Mouse (Mus musculus) intestine, embryonic 15.5 days (tissue): ENCODE data around the gene Atp6v1g1. TPM values are rescaled to one million over a fixed set of nuclear protein-coding genes. Genes with fewer than 3 reads are reported as not detected.

Experiments used
- ATAC-seq: fragments of 200-750 bp; cut with Nextera tagmentation; 2 replicates; pipeline ENCODE4 v1.8.0; 2017; ENCODE audit warnings: moderate TSS enrichment, moderate library complexity
- H3K27ac ChIP-seq: fragments of 300-500 bp; sonication (generic); 2 replicates; pipeline ENCODE4 v1.5.1; 2015; ENCODE audit warnings: mild to moderate bottlenecking, inconsistent platforms
- H3K27me3 ChIP-seq: fragments of 300-500 bp; sonication (generic); replicated peaks from 2 replicates; pipeline ENCODE4 v1.6.1; 2015; ENCODE audit warnings: inconsistent platforms
- H3K36me3 ChIP-seq: fragments of 300-500 bp; sonication (generic); 2 replicates; pipeline ENCODE4 v1.6.1; 2015; ENCODE audit warnings: inconsistent platforms
- H3K4me1 ChIP-seq: fragments of 300-500 bp; sonication (generic); replicated peaks from 2 replicates; pipeline ENCODE4 v1.6.1; 2015; ENCODE audit warnings: inconsistent platforms
- H3K4me2 ChIP-seq: fragments of 300-500 bp; sonication (generic); replicated peaks from 2 replicates; pipeline ENCODE4 v1.6.1; 2015; ENCODE audit warnings: mild to moderate bottlenecking, inconsistent platforms
- H3K4me3 ChIP-seq: fragments of 300-500 bp; sonication (generic); replicated peaks from 2 replicates; pipeline ENCODE4 v1.5.1; 2015; ENCODE audit warnings: inconsistent platforms
- H3K9ac ChIP-seq: fragments of 300-500 bp; sonication (generic); 2 replicates; pipeline ENCODE4 v1.6.1; 2015; ENCODE audit warnings: inconsistent platforms
- H3K9me3 ChIP-seq: fragments of 300-500 bp; sonication (generic); 2 replicates; pipeline ENCODE4 v1.6.1; 2016; ENCODE audit warnings: inconsistent platforms
- WGBS: fragments of 180-500 bp; shearing (Covaris S2); methylation state at CpG from one replicate; pipeline ENCODE4 v1.1.7; 2015; 5-methylcytosine and 5-hydroxymethylcytosine counted together
- polyA plus RNA-seq: library from polyadenylated mRNA; unstranded; fragments of >200 nt; fragmentation: Nextera tagmentation; extraction: Ambion mirVana; gene quantifications from 2 replicates; pipeline ENCODE4 v1.2.1, GENCODE M21; 2015

Atp6v1g1 gene
- polyA plus RNA-seq, result 288 and 316 TPM in 2 replicates

- Histone ChIP-seq H3K9ac (peak within 1 kb of the TSS; percentile 96), H3K9me3 (no peaks in the 10 kb centered on the region), H3K27me3 (no peaks in the 10 kb centered on the region), H3K4me2 (peak within 1 kb of the TSS; percentile 59), H3K4me3 (peak within 1 kb of the TSS; percentile 85), H3K27ac (peak within 1 kb of the TSS; percentile 78), H3K36me3 (peaks cover 8% of the 10 kb centered on the region), H3K4me1 (peaks cover 15% of the 10 kb centered on the region)
- WGBS, result 0% methylated on average over 56 of the region's 57 CpGs
- peak; percentile 96 for ATAC-seq
Measured at GRCm38 (mm10) chr4:63544494-63545230, at the start of gene Atp6v1g1. Atp6v1g1 (plus strand) TSS chr4:63544772.

DNA sequence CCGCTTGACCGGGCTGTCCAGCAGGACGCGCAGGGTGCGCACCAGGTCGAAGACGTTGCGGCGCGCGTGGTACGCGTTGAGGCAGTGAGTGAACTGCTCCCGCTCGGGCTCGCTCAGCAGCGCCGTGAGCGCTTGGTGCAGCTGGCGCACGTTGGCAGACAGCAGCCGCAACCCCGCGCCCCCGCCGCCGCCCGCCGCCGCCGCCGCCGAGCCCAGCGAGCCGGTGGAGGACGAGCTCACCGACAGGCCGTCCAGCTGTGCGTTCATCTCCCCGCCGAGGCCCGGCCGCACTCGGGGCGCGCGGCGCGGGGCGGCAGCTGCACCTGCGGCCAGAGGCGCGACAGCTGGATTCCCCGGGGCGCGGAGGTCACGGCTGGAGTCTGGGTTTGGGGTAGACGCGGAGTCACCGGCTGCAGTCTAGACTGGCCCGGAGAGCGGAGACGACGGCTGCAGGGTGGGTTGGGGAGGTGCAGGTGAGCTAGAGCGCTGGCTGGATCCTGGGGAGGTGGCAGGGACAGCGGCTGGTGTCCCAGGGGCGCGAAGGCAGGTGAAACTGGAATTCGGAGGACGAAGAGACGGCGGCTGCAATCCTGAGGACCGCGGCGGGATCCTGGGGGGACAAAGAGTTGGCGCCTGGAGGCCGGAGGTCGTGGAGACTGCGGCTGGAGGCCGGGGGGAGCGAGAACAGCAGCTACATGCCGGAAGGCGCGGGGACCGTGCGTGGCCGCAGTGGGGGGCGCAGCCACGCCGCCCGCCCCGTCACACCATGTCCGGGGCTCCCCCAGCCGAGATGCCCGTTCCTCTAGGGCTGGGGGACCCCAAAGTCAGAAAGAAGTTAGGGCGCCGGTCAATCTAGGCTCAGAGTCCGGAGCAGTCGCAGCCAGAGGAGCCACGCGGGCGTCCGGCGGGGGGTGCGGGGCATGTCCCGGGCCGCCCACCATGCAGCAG is 49.3 kb upstream of the Atp6v1g1 start:
- peak overlapping the region; percentile 92 for H3K4me2 ChIP-seq
- peaks cover 18% of the 10 kb centered on the region for H3K4me1 ChIP-seq
- no peak overlapping the region for H3K27ac ChIP-seq
- under 1% methylated on average over 104 of the region's 107 CpGs for WGBS
- peaks cover 12% of the 10 kb centered on the region for H3K27me3 ChIP-seq
- H3K9ac ChIP-seq, result peak overlapping the region; percentile 68
- H3K36me3 ChIP-seq, result no peaks in the 10 kb centered on the region
- H3K9me3 ChIP-seq, result no peaks in the 10 kb centered on the region
- H3K4me3 ChIP-seq, result peak overlapping the region; percentile 64
- ATAC-seq, result peak; percentile 76

DNA sequence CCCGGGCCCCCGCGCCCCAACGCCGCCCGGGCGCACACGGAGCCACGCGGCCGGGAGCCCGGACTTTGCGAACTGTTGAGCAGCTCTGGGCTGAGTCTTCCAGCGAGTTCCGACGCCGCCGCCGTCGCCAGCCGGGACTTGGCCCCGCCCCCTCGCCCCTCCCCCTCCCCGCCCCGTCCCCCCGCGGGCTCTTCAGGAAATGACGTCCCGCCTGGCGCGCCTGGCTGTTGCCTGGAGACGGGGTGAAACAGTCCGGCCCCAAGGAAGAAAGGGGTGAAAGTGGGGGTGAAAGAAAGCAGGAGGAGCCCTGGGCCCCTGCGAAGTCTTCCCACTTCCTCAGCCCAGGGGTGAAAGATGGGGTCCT is 48.7 kb upstream of the Atp6v1g1 start, which contains the start of gene Whrn:
Whrn (minus strand) TSS at position 77 of the 364 bp plus-strand sequence.
- peaks cover 12% of the 10 kb centered on the region for H3K27me3 ChIP-seq
- H3K4me1 ChIP-seq, result peaks cover 18% of the 10 kb centered on the region
- H3K4me2 ChIP-seq, result peak within 1 kb of the TSS; percentile 92
- no peaks in the 10 kb centered on the region for H3K9me3 ChIP-seq
- H3K4me3 ChIP-seq, result peak within 1 kb of the TSS; percentile 64
- no peak within 1 kb of the TSS for H3K27ac ChIP-seq
- peak within 1 kb of the TSS; percentile 68 for H3K9ac ChIP-seq
- ATAC-seq, result peak; percentile 87
- whole genome bisulfite sequencing, result 0% methylated on average over 34 of the region's 34 CpGs
- no peaks in the 10 kb centered on the region for H3K36me3 ChIP-seq

GRCm38 (mm10) chr4:63496312-63496711 is 48.3 kb upstream of the Atp6v1g1 start:
- H3K36me3 ChIP-seq, result no peaks in the 10 kb centered on the region
- H3K4me1 ChIP-seq, result peaks cover 18% of the 10 kb centered on the region
- H3K27me3 ChIP-seq, result peaks cover 12% of the 10 kb centered on the region
- no peak overlapping the region for H3K27ac ChIP-seq
- H3K9ac ChIP-seq, result peak overlapping the region; percentile 68
- H3K9me3 ChIP-seq, result no peaks in the 10 kb centered on the region
- ATAC-seq, result peak; percentile 37
- peak overlapping the region; percentile 64 for H3K4me3 ChIP-seq
- 11% methylated on average over 6 of the region's 6 CpGs for WGBS
- H3K4me2 ChIP-seq, result peak overlapping the region; percentile 92

GRCm38 (mm10) chr4:63498346-63498745 is 46.2 kb upstream of the Atp6v1g1 start:
- H3K4me2 ChIP-seq, result no peak overlapping the region
- no peak overlapping the region for H3K27ac ChIP-seq
- H3K4me3 ChIP-seq, result no peak overlapping the region
- ATAC-seq, result no peak
- H3K4me1 ChIP-seq, result peaks cover 18% of the 10 kb centered on the region
- no peaks in the 10 kb centered on the region for H3K9me3 ChIP-seq
- WGBS, result 30% methylated on average over 3 of the region's 3 CpGs
- H3K27me3 ChIP-seq, result peaks cover 12% of the 10 kb centered on the region
- H3K36me3 ChIP-seq, result no peaks in the 10 kb centered on the region
- no peak overlapping the region for H3K9ac ChIP-seq

GRCm38 (mm10) chr4:63501050-63501449 is 43.5 kb upstream of the Atp6v1g1 start:
- ATAC-seq, result no peak
- WGBS, result 61% methylated on average over 5 of the region's 5 CpGs
- H3K4me3 ChIP-seq, result no peak overlapping the region

GRCm38 (mm10) chr4:63503949-63504348 is 40.6 kb upstream of the Atp6v1g1 start:
- Histone ChIP-seq H3K4me2 (no peak overlapping the region), H3K27me3 (no peaks in the 10 kb centered on the region), H3K9me3 (no peaks in the 10 kb centered on the region), H3K27ac (no peak overlapping the region), H3K36me3 (no peaks in the 10 kb centered on the region), H3K4me3 (no peak overlapping the region), H3K4me1 (no peaks in the 10 kb centered on the region), H3K9ac (no peak overlapping the region)
- WGBS, result 73% methylated on average over 5 of the region's 5 CpGs
- ATAC-seq, result no peak

More at GRCm38 (mm10) chr4:63501050-63501449, 43.5 kb upstream of the Atp6v1g1 start:
- no peaks in the 10 kb centered on the region for H3K9me3 ChIP-seq
- no peak overlapping the region for H3K9ac ChIP-seq
- H3K4me2 ChIP-seq, result no peak overlapping the region
- H3K36me3 ChIP-seq, result no peaks in the 10 kb centered on the region
- 0 out of 2 replicates have a peak, but pooled peaks cover 4% of the 10 kb centered on the region for H3K4me1 ChIP-seq
- no peak overlapping the region for H3K27ac ChIP-seq
- no peaks in the 10 kb centered on the region for H3K27me3 ChIP-seq

- no peak for ATAC-seq
- H3K4me2 ChIP-seq, result no peak overlapping the region
- no peaks in the 10 kb centered on the region for H3K4me1 ChIP-seq
- no peaks in the 10 kb centered on the region for H3K27me3 ChIP-seq
- H3K36me3 ChIP-seq, result no peaks in the 10 kb centered on the region
- no peaks in the 10 kb centered on the region for H3K9me3 ChIP-seq
- no peak overlapping the region for H3K9ac ChIP-seq
- H3K4me3 ChIP-seq, result no peak overlapping the region
- no peak overlapping the region for H3K27ac ChIP-seq
- 75% methylated on average over 5 of the region's 5 CpGs for WGBS
Measured at GRCm38 (mm10) chr4:63507478-63507877, 37.1 kb upstream of the Atp6v1g1 start.

- Histone ChIP-seq H3K9me3 (no peaks in the 10 kb centered on the region), H3K4me3 (no peak overlapping the region), H3K4me1 (no peaks in the 10 kb centered on the region), H3K9ac (no peak overlapping the region), H3K27me3 (no peaks in the 10 kb centered on the region), H3K36me3 (no peaks in the 10 kb centered on the region), H3K4me2 (no peak overlapping the region), H3K27ac (no peak overlapping the region)
- WGBS, result 28% methylated on average over 4 of the region's 4 CpGs
- no peak for ATAC-seq
Measured at GRCm38 (mm10) chr4:63508232-63508631, 36.3 kb upstream of the Atp6v1g1 start.

GRCm38 (mm10) chr4:63512921-63513320 is 31.7 kb upstream of the Atp6v1g1 start:
- ATAC-seq, result no peak
- Histone ChIP-seq H3K9ac (no peak overlapping the region), H3K9me3 (no peaks in the 10 kb centered on the region), H3K27me3 (no peaks in the 10 kb centered on the region), H3K4me1 (no peaks in the 10 kb centered on the region), H3K36me3 (no peaks in the 10 kb centered on the region), H3K27ac (no peak overlapping the region), H3K4me3 (no peak overlapping the region), H3K4me2 (no peak overlapping the region)
- 89% methylated on average over 2 of the region's 2 CpGs for WGBS

DNA sequence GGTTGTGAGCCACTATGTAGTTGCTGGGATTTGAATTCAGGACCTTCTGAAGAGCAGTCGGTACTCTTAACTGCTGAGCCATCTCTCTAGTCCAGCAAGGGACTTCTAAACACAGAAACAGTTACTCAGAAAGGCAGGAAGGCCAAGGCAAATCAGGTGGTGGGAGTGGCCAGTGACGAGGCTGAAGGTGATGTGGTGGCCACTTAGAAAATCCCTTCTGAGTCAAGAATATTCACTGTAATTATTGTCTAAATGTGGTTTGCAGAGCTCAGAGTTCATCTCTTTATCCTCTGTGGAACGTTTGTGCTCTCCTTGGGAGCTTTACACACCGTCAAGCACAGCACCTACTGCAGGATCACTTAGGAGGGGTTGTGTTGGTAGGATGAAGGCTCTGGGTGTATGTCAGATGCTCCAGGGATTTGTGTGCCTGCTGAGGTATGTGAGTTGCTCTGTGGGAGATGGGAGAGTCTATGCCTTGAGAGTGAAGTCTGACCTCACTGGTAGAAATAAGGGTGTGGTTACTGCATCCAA is 30.1 kb upstream of the Atp6v1g1 start:
- Histone ChIP-seq H3K27me3 (no peaks in the 10 kb centered on the region), H3K9me3 (no peaks in the 10 kb centered on the region), H3K4me3 (no peak overlapping the region), H3K27ac (no peak overlapping the region), H3K9ac (no peak overlapping the region), H3K4me2 (no peak overlapping the region), H3K36me3 (no peaks in the 10 kb centered on the region), H3K4me1 (no peaks in the 10 kb centered on the region)
- WGBS, result 60% methylated on average over 4 of the region's 4 CpGs
- ATAC-seq, result no peak

DNA sequence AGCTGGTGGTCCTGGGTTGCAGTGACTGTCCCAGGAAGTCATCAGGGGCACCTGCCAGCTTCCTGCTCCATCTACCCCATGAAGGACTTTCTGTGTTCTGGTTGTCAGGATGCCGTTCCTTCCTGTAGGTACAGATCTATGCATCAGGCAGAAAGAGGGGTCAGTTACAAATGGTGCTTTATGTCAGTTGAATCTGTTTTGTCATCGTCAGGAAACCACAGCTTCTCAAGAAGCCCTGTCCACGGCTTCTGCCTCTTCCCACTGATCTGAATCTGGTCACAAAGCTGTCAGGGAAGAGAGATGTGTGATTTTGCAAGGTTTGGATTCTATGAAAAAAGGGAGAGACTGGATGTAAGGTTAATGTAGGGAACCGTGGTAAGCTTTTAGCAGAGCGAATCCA is 29.6 kb upstream of the Atp6v1g1 start:
- H3K27ac ChIP-seq, result no peak overlapping the region
- no peaks in the 10 kb centered on the region for H3K27me3 ChIP-seq
- no peaks in the 10 kb centered on the region for H3K4me1 ChIP-seq
- WGBS, result 75% methylated on average over 5 of the region's 5 CpGs
- ATAC-seq, result no peak
- H3K36me3 ChIP-seq, result no peaks in the 10 kb centered on the region
- no peak overlapping the region for H3K4me2 ChIP-seq
- H3K9me3 ChIP-seq, result no peaks in the 10 kb centered on the region
- no peak overlapping the region for H3K4me3 ChIP-seq
- H3K9ac ChIP-seq, result no peak overlapping the region
